Mouse (Mus musculus): Measurements from ENCODE around the gene Fmnl3.

DNA sequence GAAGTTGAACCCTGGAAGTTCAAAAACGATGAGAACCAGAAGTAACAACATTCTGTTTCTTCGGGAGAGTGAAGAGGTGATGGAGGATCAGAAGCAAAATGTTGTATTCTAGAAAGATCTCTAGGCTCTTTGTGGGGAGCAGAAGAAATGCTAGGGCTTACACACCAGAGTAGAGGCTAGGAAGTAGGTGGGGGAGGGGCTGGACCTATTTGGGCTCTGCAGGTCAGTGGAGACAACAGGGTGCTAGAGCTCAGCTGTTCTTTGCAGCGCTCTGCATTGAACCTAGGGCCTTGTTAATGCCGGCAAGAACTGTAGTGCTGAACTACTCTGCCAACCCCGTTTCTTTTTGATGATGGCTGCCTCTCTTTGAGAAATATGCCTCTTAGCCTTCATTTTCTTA, 74.1 kb downstream of the Fmnl3 start:
- no peak for TF ChIP-seq POLR2A (IDR thresholded peaks at IDR 0.05; ENCODE audit: insufficient read depth, low read length)
- TF ChIP-seq EP300 (IDR thresholded peaks at IDR 0.05; ENCODE audit: insufficient read depth, low read depth, low read length): no peak
- TF ChIP-seq CTCF (IDR thresholded peaks at IDR 0.05; ENCODE audit: low read depth, low read length): no peak

All from ES-Bruce4 (cell line).